Comparison of ENCODE assay signal across 9 mouse cellular contexts in the genomic region with DNA sequence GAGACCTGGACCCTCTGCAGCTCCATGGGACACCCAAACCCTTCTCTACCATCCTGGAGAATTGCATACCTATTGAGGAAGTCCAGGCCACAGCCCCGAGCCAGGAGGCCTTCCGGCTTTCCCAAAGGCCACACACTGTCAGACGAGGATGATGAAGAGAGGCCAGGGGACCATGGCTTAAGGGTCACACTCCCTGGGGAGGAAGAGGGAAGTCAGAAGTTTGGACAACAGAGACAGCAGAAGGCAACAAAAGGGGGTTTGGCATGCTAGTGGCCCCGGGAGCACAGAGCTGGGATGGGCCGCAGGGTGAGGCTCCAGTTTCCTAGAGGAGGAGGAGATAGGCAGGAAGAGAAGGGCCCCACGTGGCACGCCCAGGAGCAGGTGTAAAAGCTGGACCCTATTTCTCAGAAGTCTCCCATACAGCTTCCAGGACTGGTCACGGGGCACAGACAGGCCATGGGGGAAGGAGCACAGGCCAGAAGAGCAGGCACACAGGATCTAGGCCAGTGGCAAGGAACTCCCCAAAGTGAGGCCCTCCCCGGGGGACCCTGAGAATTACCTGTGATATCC. TPM values are rescaled to one million over a fixed set of nuclear protein-coding genes. Genes with fewer than 3 reads are reported as not detected.
DNase-seq lines count a peak whose midpoint lies in the region; ATAC-seq lines count a peak whose summit lies in the region.
"Had no signal": no experiment of that assay in that cellular context is flagged by ENCODE, and none has a peak within 500 bp of the region (broad histone marks: within the 10 kb centered on the region; RNA-seq: fewer than 3 reads in every experiment).

No protein-coding gene starts in this region.

- no peak overlapping the region for H3K4me2 ChIP-seq in lung, embryonic 15.5 days
- no peak overlapping the region for H3K4me2 ChIP-seq in heart, embryonic 11.5 days
- H3K4me2 ChIP-seq in intestine, embryonic 16.5 days (ENCODE audit: low read depth, low read length), result peak overlapping the region; percentile 15; the same call in 1 of the 2 replicates
- H3K4me2 ChIP-seq in neural tube, embryonic 13.5 days, result no peak overlapping the region
- H3K4me2 ChIP-seq: forebrain, embryonic 15.5 days had no signal

- no peaks in the 10 kb centered on the region for H3K36me3 ChIP-seq in lung, embryonic 15.5 days
- no peaks in the 10 kb centered on the region; the same call in 1 of the 2 replicates for H3K36me3 ChIP-seq in heart, embryonic 11.5 days (ENCODE audit: control insufficient read depth, insufficient read depth, low read length)
- no peaks in the 10 kb centered on the region for H3K36me3 ChIP-seq in intestine, embryonic 16.5 days (ENCODE audit: control insufficient read depth, insufficient read depth, low read length)
- no peaks in the 10 kb centered on the region for H3K36me3 ChIP-seq in neural tube, embryonic 13.5 days
- H3K36me3 ChIP-seq: forebrain, embryonic 15.5 days had no signal

- 68% methylated on average over 9 of the region's 9 CpGs for WGBS in lung, embryonic 15.5 days
- WGBS in heart, embryonic 11.5 days (ENCODE audit: insufficient replicate concordance), result 63% methylated on average over 9 of the region's 9 CpGs
- WGBS in intestine, embryonic 16.5 days, result 47% methylated on average over 9 of the region's 9 CpGs
- WGBS in neural tube, embryonic 13.5 days, result 64% methylated on average over 9 of the region's 9 CpGs

- H3K4me3 ChIP-seq in lung, embryonic 15.5 days, result no peak overlapping the region
- no peak overlapping the region for H3K4me3 ChIP-seq in heart, embryonic 11.5 days (ENCODE audit: low read depth, low read length)
- no peak overlapping the region for H3K4me3 ChIP-seq in intestine, embryonic 16.5 days (ENCODE audit: low read length)
- no peak overlapping the region for H3K4me3 ChIP-seq in neural tube, embryonic 13.5 days
- H3K4me3 ChIP-seq: forebrain, embryonic 15.5 days had no signal

- H3K27me3 ChIP-seq in lung, embryonic 15.5 days, result no peaks in the 10 kb centered on the region
- no peaks in the 10 kb centered on the region for H3K27me3 ChIP-seq in heart, embryonic 11.5 days (ENCODE audit: control insufficient read depth, insufficient read depth, low read length)
- H3K27me3 ChIP-seq in intestine, embryonic 16.5 days (replicated peaks; ENCODE audit: control insufficient read depth, insufficient read depth, low read length), result no peaks in the 10 kb centered on the region
- H3K27me3 ChIP-seq in neural tube, embryonic 13.5 days, result no peaks in the 10 kb centered on the region
- H3K27me3 ChIP-seq: forebrain, embryonic 15.5 days had no signal

- H3K27ac ChIP-seq in lung, embryonic 15.5 days, result peak overlapping the region; percentile 85
- peak overlapping the region; percentile 69 for H3K27ac ChIP-seq in heart, embryonic 11.5 days (ENCODE audit: low read depth, low read length)
- H3K27ac ChIP-seq in intestine, embryonic 16.5 days (ENCODE audit: low read length), result peak overlapping the region; percentile 78
- H3K27ac ChIP-seq in neural tube, embryonic 13.5 days (replicated peaks), result peak overlapping the region; percentile 56; the same call in 1 of the 2 replicates
- H3K27ac ChIP-seq: forebrain, embryonic 15.5 days had no signal

- H3K9ac ChIP-seq in lung, embryonic 15.5 days, result no peak overlapping the region
- no peak overlapping the region for H3K9ac ChIP-seq in heart, embryonic 11.5 days (ENCODE audit: low read depth, low read length)
- H3K9ac ChIP-seq in intestine, embryonic 16.5 days (ENCODE audit: low read depth, low read length), result peak overlapping the region; percentile 34
- H3K9ac ChIP-seq in neural tube, embryonic 13.5 days, result no peak overlapping the region
- H3K9ac ChIP-seq: forebrain, embryonic 15.5 days had no signal

- no peak for ATAC-seq in lung, embryonic 15.5 days (ENCODE audit: borderline replicate concordance, extremely low read depth, low FRiP score, low TSS enrichment)
- ATAC-seq in heart, embryonic 11.5 days (replicated peaks; ENCODE audit: insufficient number of reproducible peaks, low FRiP score, low TSS enrichment), result no peak
- ATAC-seq in intestine, embryonic 16.5 days, result peak; percentile 71
- ATAC-seq in neural tube, embryonic 13.5 days (ENCODE audit: low read depth), result no peak
- no peak for ATAC-seq in megakaryocyte progenitor cell, adult 5-6 weeks (replicated peaks; ENCODE audit: poor library complexity)
- ATAC-seq: forebrain, embryonic 15.5 days had no signal

- peaks cover 38% of the 10 kb centered on the region for H3K4me1 ChIP-seq in lung, embryonic 15.5 days
- H3K4me1 ChIP-seq in heart, embryonic 11.5 days (ENCODE audit: control insufficient read depth, insufficient read depth, low read length), result peaks cover 18% of the 10 kb centered on the region; the same call in 1 of the 2 replicates
- H3K4me1 ChIP-seq in intestine, embryonic 16.5 days (ENCODE audit: control insufficient read depth, insufficient read depth, low read length), result peaks cover 31% of the 10 kb centered on the region
- H3K4me1 ChIP-seq in neural tube, embryonic 13.5 days (replicated peaks), result peaks cover 30% of the 10 kb centered on the region

- no peaks in the 10 kb centered on the region for H3K9me3 ChIP-seq in lung, embryonic 15.5 days
- H3K9me3 ChIP-seq in heart, embryonic 11.5 days (replicated peaks; ENCODE audit: control insufficient read depth, low read length), result no peaks in the 10 kb centered on the region
- no peaks in the 10 kb centered on the region for H3K9me3 ChIP-seq in intestine, embryonic 16.5 days (ENCODE audit: control insufficient read depth, low read length)
- no peaks in the 10 kb centered on the region for H3K9me3 ChIP-seq in neural tube, embryonic 13.5 days
- H3K9me3 ChIP-seq: forebrain, embryonic 15.5 days had no signal

- no peak for DNase-seq in lung, postnatal 14 days
- no peak for DNase-seq in ovary, postnatal 10 days (ENCODE audit: low spot score)
- DNase-seq in yolk sac, embryonic 10.5 days (ENCODE audit: low spot score), result no peak

RNA-seq across cellular contexts. Expression of gene Mfng, which starts 14.1 kb away (rescaled TPM):
- 42.1 and 45.0 TPM in 2 replicates for polyA plus RNA-seq in lung, embryonic 15.5 days (2015; fragmentation: Nextera tagmentation; extraction: Ambion mirVana)
- polyA plus RNA-seq in heart, embryonic 11.5 days (2014; fragmentation: Nextera tagmentation; extraction: Ambion mirVana), result 3.0 and 3.7 TPM in 2 replicates
- 17.2 and 18.2 TPM in 2 replicates for polyA plus RNA-seq in intestine, embryonic 16.5 days (2015; fragmentation: Nextera tagmentation; extraction: Ambion mirVana)
- 34.2 and 34.4 TPM in 2 replicates for polyA plus RNA-seq in neural tube, embryonic 13.5 days (2015; fragmentation: Nextera tagmentation; extraction: Ambion mirVana)
- total RNA-seq in megakaryocyte progenitor cell, adult 5-6 weeks (2015), result 13.3 and 13.6 TPM in 2 replicates
- 10.0 and 10.5 TPM in 2 replicates for total RNA-seq in megakaryocyte progenitor cell, adult 5-6 weeks (2017)

RNA-seq across cellular contexts. Expression of gene Card10, which starts 15.5 kb away (rescaled TPM):
- 7.1 and 7.6 TPM in 2 replicates for polyA plus RNA-seq in lung, embryonic 15.5 days (2015; fragmentation: Nextera tagmentation; extraction: Ambion mirVana)
- 3.7 and 4.2 TPM in 2 replicates for polyA plus RNA-seq in heart, embryonic 11.5 days (2014; fragmentation: Nextera tagmentation; extraction: Ambion mirVana)
- 5.2 and 6.1 TPM in 2 replicates for polyA plus RNA-seq in intestine, embryonic 16.5 days (2015; fragmentation: Nextera tagmentation; extraction: Ambion mirVana)
- polyA plus RNA-seq in neural tube, embryonic 13.5 days (2015; fragmentation: Nextera tagmentation; extraction: Ambion mirVana), result 1.7 and 2.0 TPM in 2 replicates
- 0.20 and 0.78 TPM in 2 replicates for total RNA-seq in megakaryocyte progenitor cell, adult 5-6 weeks (2015)
- 0.12 and 0.14 TPM in 2 replicates for total RNA-seq in megakaryocyte progenitor cell, adult 5-6 weeks (2017)

RNA-seq across cellular contexts. Expression of gene Cdc42ep1, which starts 55.1 kb away (rescaled TPM):
- polyA plus RNA-seq in lung, embryonic 15.5 days (2015; fragmentation: Nextera tagmentation; extraction: Ambion mirVana), result 105 and 109 TPM in 2 replicates
- polyA plus RNA-seq in heart, embryonic 11.5 days (2014; fragmentation: Nextera tagmentation; extraction: Ambion mirVana), result 24.1 and 29.7 TPM in 2 replicates
- polyA plus RNA-seq in intestine, embryonic 16.5 days (2015; fragmentation: Nextera tagmentation; extraction: Ambion mirVana), result 34.5 and 36.1 TPM in 2 replicates
- polyA plus RNA-seq in neural tube, embryonic 13.5 days (2015; fragmentation: Nextera tagmentation; extraction: Ambion mirVana), result 11.5 and 13.7 TPM in 2 replicates
- not detected in 2 replicates for total RNA-seq in megakaryocyte progenitor cell, adult 5-6 weeks (2015)
- total RNA-seq in megakaryocyte progenitor cell, adult 5-6 weeks (2017), result not detected in 2 replicates
